Mouse (Mus musculus) gastrocnemius, adult 18-20 months (tissue): ENCODE measurements around the gene Gm11116. TPM values are rescaled to one million over a fixed set of nuclear protein-coding genes. Genes with fewer than 3 reads are reported as not detected.
"Not testable (repeated sequence)": the region's sequence is repeated elsewhere in the genome, so short reads cannot be mapped to it uniquely, and the experiment has no call there.

Experiments
- DNase-seq: peaks from one replicate; pipeline ENCODE4 v3.0.0; 2021; ENCODE audit warnings: low spot score
- long read RNA-seq, 2 experiments: library from polyadenylated mRNA; stranded (forward); transcript quantifications; one replicate each; pipeline ENCODE4 v2.0.0; 2021
- total RNA-seq, 2 experiments: library from RNA; stranded (reverse); gene quantifications; 2 replicates each; pipeline ENCODE4 v1.2.3; 2021

The Gm11116 gene
- not detected for total RNA-seq
- long read RNA-seq, experiment 1, result 0 reads
- long read RNA-seq, experiment 2, result 0 reads

- no peak for DNase-seq
Observed at GRCm38 (mm10) chr5:88111430-88111829, at the start of gene Gm11116. Gm11116 (minus strand) TSS chr5:88111530.

GRCm38 (mm10) chr5:88153999-88154398 lies 42.7 kb upstream of the Gm11116 start, which contains the start of gene Gm11115:
Gm11115 (minus strand) TSS chr5:88154099.
- no peak for DNase-seq

GRCm38 (mm10) chr5:88086256-88086655 lies 25.1 kb downstream of the Gm11116 start, which contains the start of gene Smr2:
Smr2 (plus strand) TSS chr5:88086556.
- DNase-seq, result not testable (repeated sequence)

Other genes with a start within 250 kb of the Gm11116 start
- gene Odam, start 226.5 kb downstream of the Gm11116 start, total RNA-seq, result not detected
- gene Csn3, start 186.0 kb downstream of the Gm11116 start, total RNA-seq, result not detected
- not detected for gene 2310003L06Rik, start 142.1 kb downstream of the Gm11116 start, total RNA-seq
- not detected for gene Gm28434, start 142.0 kb downstream of the Gm11116 start, total RNA-seq
- gene Cabs1, start 132.1 kb downstream of the Gm11116 start, total RNA-seq, result not detected
- gene Smr3a, start 109.0 kb downstream of the Gm11116 start, total RNA-seq, result not detected
- not detected for gene Smr2, start 25.0 kb downstream of the Gm11116 start, total RNA-seq
- not detected for gene Gm11115, start 42.6 kb upstream of the Gm11116 start, total RNA-seq
- not detected for gene Gm7714, start 157.4 kb upstream of the Gm11116 start, total RNA-seq
- not detected for gene Prol1, start 205.8 kb upstream of the Gm11116 start, total RNA-seq